Mouse (Mus musculus): Measurements from ENCODE around the gene Mdk.

DNA sequence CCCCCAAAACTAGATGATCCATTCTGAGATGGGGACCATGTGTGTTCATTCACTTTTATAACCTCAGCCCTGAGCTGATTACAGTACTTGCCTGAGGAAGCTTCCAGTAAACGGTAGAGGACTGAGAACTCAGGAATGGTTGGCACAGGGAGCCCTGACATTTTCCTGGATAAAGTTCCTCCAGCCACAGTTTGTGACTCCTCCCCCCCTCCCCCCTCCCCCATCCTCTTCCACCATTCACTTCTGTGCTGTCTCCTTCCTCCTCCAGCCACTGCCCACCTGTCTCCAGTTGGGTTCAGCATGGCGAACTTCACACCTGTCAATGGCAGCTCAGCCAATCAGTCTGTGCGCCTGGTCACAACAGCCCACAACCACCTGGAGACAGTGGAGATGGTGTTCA lies 5.1 kb downstream of the Mdk start, which contains the start of gene Chrm4:
- TF ChIP-seq GATA1 (IDR thresholded peaks at IDR 0.05; ENCODE audit: borderline replicate concordance, low read length) (no peak), FLI1 (IDR thresholded peaks at IDR 0.05; ENCODE audit: low read length) (no peak)
